Mouse (Mus musculus) hindbrain, embryonic 13.5 days (tissue): ENCODE data around the gene Golm1. TPM values are rescaled to one million over a fixed set of nuclear protein-coding genes. Genes with fewer than 3 reads are reported as not detected.
"Not testable (repeated sequence)": the region's sequence is repeated elsewhere in the genome, so short reads cannot be mapped to it uniquely, and the experiment has no call there.

ENCODE experiments used
- ATAC-seq: fragments of 200-750 bp; cut with Nextera tagmentation; 2 replicates; pipeline ENCODE4 v1.8.0; 2017; ENCODE audit warnings: moderate TSS enrichment; ENCODE audit not compliant: low FRiP score
- H3K27ac ChIP-seq: fragments of 300-500 bp; sonication (generic); 2 replicates; pipeline ENCODE4 v1.5.1; 2015; ENCODE audit warnings: inconsistent platforms, mild to moderate bottlenecking, moderate library complexity
- H3K27me3 ChIP-seq: fragments of 300-500 bp; sonication (generic); 2 replicates; pipeline ENCODE4 v1.6.1; 2015; ENCODE audit warnings: mild to moderate bottlenecking, inconsistent platforms
- H3K36me3 ChIP-seq: fragments of 300-500 bp; sonication (generic); 2 replicates; pipeline ENCODE4 v1.6.1; 2015; ENCODE audit warnings: mild to moderate bottlenecking, inconsistent platforms
- H3K4me1 ChIP-seq: fragments of 300-500 bp; sonication (generic); replicated peaks from 2 replicates; pipeline ENCODE4 v1.6.1; 2015; ENCODE audit warnings: inconsistent platforms
- H3K4me2 ChIP-seq: fragments of 300-500 bp; sonication (generic); 2 replicates; pipeline ENCODE4 v1.6.1; 2015; ENCODE audit warnings: inconsistent platforms, mild to moderate bottlenecking, moderate library complexity
- H3K4me3 ChIP-seq: fragments of 300-500 bp; sonication (generic); 2 replicates; pipeline ENCODE4 v1.5.1; 2015; ENCODE audit warnings: mild to moderate bottlenecking, inconsistent platforms
- H3K9ac ChIP-seq: fragments of 300-500 bp; sonication (generic); 2 replicates; pipeline ENCODE4 v1.6.1; 2015; ENCODE audit warnings: mild to moderate bottlenecking, inconsistent platforms
- H3K9me3 ChIP-seq: fragments of 300-500 bp; sonication (generic); 2 replicates; pipeline ENCODE4 v1.6.1; 2016; ENCODE audit warnings: inconsistent platforms
- WGBS: fragments of 180-500 bp; shearing (Covaris S2); methylation state at CpG from one replicate; pipeline ENCODE4 v1.1.7; 2015; 5-methylcytosine and 5-hydroxymethylcytosine counted together
- polyA plus RNA-seq: library from polyadenylated mRNA; unstranded; fragments of >200 nt; fragmentation: Nextera tagmentation; extraction: Ambion mirVana; gene quantifications from 2 replicates; pipeline ENCODE4 v1.2.1, GENCODE M21; 2015

Gene Golm1
- polyA plus RNA-seq, 1 experiment from 2014 or later, result 50.6 TPM

DNA sequence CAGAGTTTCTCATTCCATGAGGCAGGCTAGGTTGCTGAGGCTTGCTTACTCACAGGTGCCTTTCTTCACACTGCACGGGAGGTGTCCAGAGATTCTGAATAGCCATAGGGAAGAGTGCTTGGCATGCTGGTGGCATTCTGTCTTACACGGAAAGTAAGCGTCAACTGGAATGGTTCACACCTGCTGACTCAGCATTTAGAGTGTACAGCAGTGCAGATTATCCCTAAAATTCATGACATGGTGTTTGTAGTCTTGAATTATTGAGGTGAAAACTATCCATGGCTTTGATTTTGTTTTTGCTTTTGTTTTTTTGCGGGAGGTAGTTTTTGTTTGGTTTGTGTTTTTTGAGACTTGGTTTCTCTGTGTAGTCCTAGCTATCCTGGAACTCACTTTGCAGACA, 65.7 kb downstream of the Golm1 start:
- Histone ChIP-seq H3K4me2 (no peak overlapping the region), H3K9ac (no peak overlapping the region), H3K4me1 (no peaks in the 10 kb centered on the region), H3K9me3 (no peaks in the 10 kb centered on the region), H3K27me3 (no peaks in the 10 kb centered on the region), H3K27ac (no peak overlapping the region), H3K4me3 (no peak overlapping the region), H3K36me3 (peaks cover 87% of the 10 kb centered on the region)
- no peak for ATAC-seq
- 91% methylated on average over 4 of the region's 4 CpGs for WGBS

DNA sequence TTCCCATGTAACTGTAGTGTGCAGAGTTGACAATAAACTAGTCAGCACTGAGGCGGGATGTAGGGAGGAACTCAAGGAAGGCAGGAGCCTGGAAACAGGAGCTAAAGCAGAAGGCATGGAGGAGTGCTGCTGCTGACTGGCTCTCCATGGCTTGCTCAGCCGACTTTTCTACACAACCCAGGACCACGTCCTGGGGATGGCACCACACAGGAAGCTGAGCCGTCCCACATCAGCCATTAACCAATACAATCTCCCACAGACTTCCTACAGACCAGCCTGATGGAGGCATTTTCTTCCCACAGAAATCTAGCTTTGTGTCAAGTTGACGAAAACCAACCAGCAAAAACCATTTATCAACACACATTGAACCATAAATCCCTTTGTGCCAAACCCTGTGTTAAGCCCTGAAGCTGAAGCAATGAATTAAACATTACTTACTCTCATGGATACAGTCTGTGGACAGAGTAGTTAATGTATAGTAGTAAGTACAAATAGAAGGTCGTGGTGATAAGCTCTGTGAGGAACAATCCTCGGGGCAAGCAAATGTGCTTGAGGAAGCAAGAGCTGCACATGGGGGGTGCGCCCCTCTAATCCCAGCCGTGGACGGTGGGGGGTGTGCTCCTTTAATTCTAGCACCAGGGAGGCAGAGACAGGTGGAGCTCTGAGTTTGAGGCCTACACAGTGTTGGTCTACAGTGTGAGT, 70.2 kb downstream of the Golm1 start:
- H3K4me1 ChIP-seq, result no peaks in the 10 kb centered on the region
- no peak overlapping the region for H3K27ac ChIP-seq
- H3K27me3 ChIP-seq, result no peaks in the 10 kb centered on the region
- 81% methylated on average over 10 of the region's 10 CpGs for WGBS
- no peak overlapping the region for H3K4me3 ChIP-seq
- peaks cover 90% of the 10 kb centered on the region for H3K36me3 ChIP-seq
- no peak overlapping the region for H3K9ac ChIP-seq
- no peak for ATAC-seq
- H3K4me2 ChIP-seq, result no peak overlapping the region
- no peaks in the 10 kb centered on the region for H3K9me3 ChIP-seq

DNA sequence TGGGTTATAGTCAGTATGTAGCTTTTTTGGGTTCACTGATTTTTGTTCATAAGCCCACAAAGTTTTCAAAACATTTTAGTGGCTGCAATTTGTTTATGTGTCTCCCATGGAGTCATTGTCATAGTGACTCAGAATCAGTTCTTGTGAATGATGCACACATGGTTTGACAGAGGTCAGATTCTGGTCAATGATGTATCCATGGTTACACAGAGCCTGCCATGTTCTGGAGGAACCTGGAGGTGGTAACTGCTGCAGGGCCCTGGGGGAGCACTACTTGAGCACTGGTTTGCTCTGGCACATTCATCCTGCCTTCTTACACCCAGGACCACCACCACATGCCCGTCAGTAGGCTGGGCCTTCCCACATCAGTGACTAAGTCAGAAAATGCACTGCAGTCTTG, 71.1 kb downstream of the Golm1 start:
- Histone ChIP-seq H3K4me2 (no peak overlapping the region), H3K4me1 (no peaks in the 10 kb centered on the region), H3K9ac (no peak overlapping the region), H3K36me3 (peaks cover 90% of the 10 kb centered on the region), H3K27ac (no peak overlapping the region), H3K4me3 (no peak overlapping the region), H3K9me3 (no peaks in the 10 kb centered on the region), H3K27me3 (no peaks in the 10 kb centered on the region)
- no peak for ATAC-seq
- 60% methylated on average over 1 of the region's 1 CpGs for WGBS

DNA sequence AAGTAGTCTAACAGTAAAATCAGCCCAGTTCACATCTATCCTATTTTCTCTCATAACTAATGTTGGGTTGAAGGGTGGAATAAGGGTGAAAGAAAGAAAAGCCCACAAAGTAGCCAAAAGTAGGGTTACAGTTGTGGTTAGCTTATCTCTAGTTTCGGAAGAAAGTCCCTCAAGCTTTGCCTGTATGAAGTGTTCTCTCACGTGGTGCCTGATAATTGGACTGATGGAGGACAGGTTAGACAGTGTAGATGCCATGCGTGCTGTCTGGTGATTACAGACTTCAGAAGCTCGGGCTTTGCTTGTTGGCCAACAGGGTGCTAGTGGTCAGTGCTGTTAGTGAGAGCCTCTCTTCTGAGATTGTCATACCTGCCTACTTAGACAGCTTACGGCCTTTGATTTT, 72.5 kb downstream of the Golm1 start:
- no peak for ATAC-seq
- no peak overlapping the region for H3K27ac ChIP-seq
- no peak overlapping the region for H3K4me3 ChIP-seq
- no peaks in the 10 kb centered on the region for H3K27me3 ChIP-seq
- no peak overlapping the region for H3K4me2 ChIP-seq
- no peak overlapping the region for H3K9ac ChIP-seq
- H3K36me3 ChIP-seq, result peaks cover 79% of the 10 kb centered on the region
- H3K4me1 ChIP-seq, result no peaks in the 10 kb centered on the region
- 92% methylated on average over 5 of the region's 5 CpGs for WGBS
- no peaks in the 10 kb centered on the region for H3K9me3 ChIP-seq

DNA sequence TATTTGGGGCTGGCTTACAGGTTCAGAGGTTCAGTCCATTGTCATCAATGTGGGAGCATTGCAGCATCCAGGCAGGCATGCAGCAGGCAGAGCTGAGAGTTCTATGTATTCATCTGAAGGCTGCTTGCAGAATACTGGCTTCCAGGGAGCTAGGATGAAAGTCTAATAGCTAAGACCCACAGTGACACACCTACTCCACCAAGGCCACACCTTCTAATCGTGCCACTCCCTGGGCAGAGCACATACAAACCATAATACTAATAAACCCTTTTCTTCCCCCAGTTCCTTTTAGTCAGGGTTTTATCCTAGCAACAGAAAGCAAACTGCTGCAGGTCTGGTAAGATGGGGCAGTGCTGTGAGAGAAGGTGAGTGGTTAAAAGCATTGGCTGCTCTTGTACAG, 83.0 kb downstream of the Golm1 start:
- 100% methylated on average over 1 of the region's 1 CpGs for WGBS
- no peak overlapping the region for H3K4me2 ChIP-seq
- no peaks in the 10 kb centered on the region for H3K27me3 ChIP-seq
- ATAC-seq, result no peak
- H3K27ac ChIP-seq, result no peak overlapping the region
- H3K4me1 ChIP-seq, result peaks cover 13% of the 10 kb centered on the region
- H3K9me3 ChIP-seq, result no peaks in the 10 kb centered on the region
- H3K9ac ChIP-seq, result no peak overlapping the region
- peaks cover 86% of the 10 kb centered on the region for H3K36me3 ChIP-seq
- no peak overlapping the region for H3K4me3 ChIP-seq

DNA sequence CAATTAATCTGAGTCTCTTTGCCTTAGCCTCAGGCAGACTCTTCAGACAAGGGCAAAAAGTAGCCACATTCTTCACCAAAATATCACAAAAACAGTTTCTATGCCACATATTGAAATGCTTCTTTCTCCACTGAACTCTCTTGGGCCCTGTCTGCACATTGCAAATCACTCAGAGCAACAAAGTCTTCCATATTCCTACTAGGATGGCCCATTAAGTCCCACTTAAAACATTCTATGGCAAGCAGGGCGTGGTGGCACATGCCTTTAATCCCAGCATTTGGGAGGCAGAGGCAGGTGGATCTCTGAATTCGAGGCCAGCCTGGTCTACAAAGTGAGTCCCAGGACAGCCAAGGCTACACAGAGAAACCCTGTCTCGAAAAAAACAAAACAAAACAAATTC, 83.6 kb downstream of the Golm1 start:
- H3K9me3 ChIP-seq, H3K4me2 ChIP-seq, H3K4me3 ChIP-seq, H3K27ac ChIP-seq, H3K9ac ChIP-seq, H3K27me3 ChIP-seq, ATAC-seq: not testable (repeated sequence)
- WGBS, result 97% methylated on average over 3 of the region's 3 CpGs
- H3K36me3 ChIP-seq, result peaks cover 88% of the 10 kb centered on the region
- peaks cover 19% of the 10 kb centered on the region for H3K4me1 ChIP-seq

DNA sequence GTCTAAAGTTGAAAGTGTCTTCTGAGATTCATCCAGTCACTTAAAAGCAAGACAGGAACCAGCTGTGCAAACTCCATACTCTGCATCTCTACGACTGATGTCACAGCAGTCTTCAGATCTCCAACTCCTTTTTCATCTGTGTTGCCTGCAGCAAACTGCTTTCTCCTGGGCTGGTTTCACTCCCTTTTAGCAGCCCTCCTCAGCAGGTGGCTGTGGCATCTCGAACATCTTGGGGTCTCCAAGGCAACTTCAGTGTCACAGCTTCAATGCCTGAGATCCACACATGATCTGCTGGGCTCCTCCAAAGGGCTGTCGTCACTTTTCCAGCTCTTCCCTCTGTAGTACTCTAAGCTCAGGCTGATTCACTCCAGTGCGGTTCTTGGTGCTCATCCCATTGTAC, 84.9 kb downstream of the Golm1 start:
- Histone ChIP-seq H3K9me3 (no peaks in the 10 kb centered on the region), H3K4me1 (peaks cover 32% of the 10 kb centered on the region), H3K4me2 (no peak overlapping the region), H3K27ac (no peak overlapping the region), H3K36me3 (peaks cover 75% of the 10 kb centered on the region), H3K27me3 (no peaks in the 10 kb centered on the region), H3K4me3 (no peak overlapping the region), H3K9ac (no peak overlapping the region)
- WGBS, result 91% methylated on average over 4 of the region's 4 CpGs
- ATAC-seq, result no peak

DNA sequence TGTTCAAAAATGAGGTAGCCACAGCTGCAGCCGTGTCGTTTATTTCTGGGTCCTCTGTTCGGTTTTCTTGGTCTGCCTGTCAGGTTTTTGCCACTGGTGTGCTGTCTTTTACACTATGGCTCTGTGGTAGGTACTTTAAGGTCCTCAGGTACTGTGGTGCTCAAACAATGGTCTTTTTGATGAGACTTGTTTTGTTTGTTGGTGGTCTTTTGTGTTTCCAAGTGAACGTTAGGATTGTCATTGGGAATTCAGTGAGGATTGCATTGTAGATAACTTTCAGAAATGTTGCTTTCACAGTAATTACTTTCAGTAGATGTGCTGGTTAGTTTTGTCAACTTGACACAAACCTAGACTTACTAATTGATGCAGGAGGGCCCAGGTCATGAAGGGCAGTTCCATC, 85.9 kb downstream of the Golm1 start:
- 87% methylated on average over 4 of the region's 4 CpGs for WGBS
- Histone ChIP-seq H3K4me3 (no peak overlapping the region), H3K4me1 (peaks cover 32% of the 10 kb centered on the region), H3K27ac (no peak overlapping the region), H3K36me3 (peaks cover 70% of the 10 kb centered on the region), H3K27me3 (no peaks in the 10 kb centered on the region), H3K4me2 (no peak overlapping the region), H3K9me3 (no peaks in the 10 kb centered on the region), H3K9ac (no peak overlapping the region)
- no peak for ATAC-seq

DNA sequence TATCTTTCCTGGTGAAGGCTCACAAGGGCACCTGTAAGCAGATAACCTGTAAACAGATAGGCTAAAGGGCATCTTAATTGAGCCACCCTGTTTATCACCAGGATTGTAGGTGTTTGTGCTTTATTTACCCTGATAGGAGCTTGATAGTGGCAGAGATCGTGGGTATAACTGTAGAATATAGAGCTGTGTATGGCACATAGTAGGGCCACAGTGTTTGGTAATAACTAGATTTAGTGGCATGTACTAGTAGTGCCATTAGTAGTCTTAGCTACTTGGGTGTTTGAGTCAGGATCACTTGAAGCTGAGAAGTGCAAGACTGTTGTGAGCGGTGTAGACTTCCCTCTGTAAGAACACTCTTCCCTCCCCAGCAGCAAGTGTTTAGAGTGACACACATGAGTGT, 88.4 kb downstream of the Golm1 start:
- no peak overlapping the region for H3K27ac ChIP-seq
- WGBS, result 97% methylated on average over 2 of the region's 2 CpGs
- no peaks in the 10 kb centered on the region for H3K27me3 ChIP-seq
- peaks cover 39% of the 10 kb centered on the region for H3K4me1 ChIP-seq
- peak overlapping the region; percentile 92; the same call in 1 of the 2 replicates for H3K4me3 ChIP-seq
- H3K9ac ChIP-seq, result peak overlapping the region; percentile 95
- peak overlapping the region; percentile 91 for H3K4me2 ChIP-seq
- no peaks in the 10 kb centered on the region for H3K9me3 ChIP-seq
- no peak for ATAC-seq
- H3K36me3 ChIP-seq, result peaks cover 48% of the 10 kb centered on the region

DNA sequence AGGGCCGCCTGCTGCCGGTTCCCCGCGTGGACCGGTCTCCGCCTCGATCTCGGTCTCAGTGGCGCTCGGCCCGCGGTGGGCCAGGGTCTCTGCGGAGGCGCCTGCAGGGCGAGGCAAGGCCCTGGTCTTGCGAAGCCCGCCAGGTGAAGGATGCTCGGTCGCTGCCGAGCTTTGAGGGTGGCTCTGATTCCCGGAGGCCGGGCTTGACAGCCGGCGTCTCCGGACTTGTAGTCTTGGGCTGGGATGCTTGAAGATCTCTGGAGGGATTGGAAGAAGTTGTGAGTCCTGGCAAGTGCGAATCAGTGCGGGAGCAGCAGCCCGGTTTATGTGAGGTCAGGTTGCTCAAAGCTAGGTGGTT, 90.0 kb downstream of the Golm1 start:
- Histone ChIP-seq H3K4me3 (peak overlapping the region; percentile 92), H3K4me1 (peaks cover 39% of the 10 kb centered on the region), H3K4me2 (peak overlapping the region; percentile 91), H3K27me3 (no peaks in the 10 kb centered on the region), H3K9me3 (no peaks in the 10 kb centered on the region), H3K9ac (peak overlapping the region; percentile 95), H3K36me3 (peaks cover 32% of the 10 kb centered on the region), H3K27ac (peak overlapping the region; percentile 90)
- ATAC-seq, result no peak
- WGBS, result 0% methylated on average over 28 of the region's 28 CpGs

DNA sequence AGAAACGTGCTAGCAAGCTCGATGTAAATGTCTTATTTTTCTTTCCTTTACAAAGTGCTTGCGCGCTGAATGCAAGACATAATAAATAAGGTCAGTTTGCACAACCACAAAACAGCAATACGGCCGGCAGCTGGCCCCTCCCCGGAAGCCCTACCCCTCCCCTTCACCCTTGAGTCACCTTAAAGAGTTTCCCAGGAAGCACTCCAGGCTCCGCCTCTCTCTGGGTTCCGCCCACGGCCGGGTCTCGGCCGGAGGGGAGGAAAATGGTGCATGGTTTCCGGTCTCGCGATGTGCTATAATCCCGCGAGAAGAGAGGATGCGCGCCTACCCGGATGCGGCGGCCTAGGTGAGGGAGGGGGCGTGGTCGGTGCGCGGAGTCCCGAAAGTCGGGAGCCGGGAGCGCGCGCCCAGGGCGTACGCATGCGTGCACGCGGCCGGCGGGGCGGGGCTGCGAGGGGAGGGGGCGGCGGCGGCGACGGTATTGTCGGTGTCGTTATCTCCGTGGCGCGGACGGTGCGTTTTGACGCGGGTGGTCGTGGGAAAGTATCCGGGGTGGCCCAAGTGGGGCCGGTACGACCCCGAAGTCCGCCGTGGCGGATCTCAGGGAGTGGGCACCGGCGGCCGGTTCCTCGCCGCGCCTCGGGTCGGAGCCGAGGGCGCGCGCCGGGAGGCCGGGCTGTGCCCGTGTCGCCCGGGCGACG, 90.5 kb downstream of the Golm1 start, which contains the start of the genes Agtpbp1 and Naa35:
Gene Agtpbp1, minus strand, starts transcription at position 281 of the 701 bp plus-strand sequence.
Gene Naa35, plus strand, starts transcription at position 313 of the 701 bp plus-strand sequence.
- peak; percentile 98 for ATAC-seq
- Histone ChIP-seq H3K27me3 (no peaks in the 10 kb centered on the region), H3K4me2 (peak within 1 kb of the TSS; percentile 96), H3K4me3 (peak within 1 kb of the TSS; percentile 92), H3K27ac (peak within 1 kb of the TSS; percentile 90), H3K36me3 (peaks cover 27% of the 10 kb centered on the region), H3K9ac (peak within 1 kb of the TSS; percentile 95), H3K4me1 (peaks cover 39% of the 10 kb centered on the region), H3K9me3 (no peaks in the 10 kb centered on the region)
- under 1% methylated on average over 82 of the region's 83 CpGs for WGBS
